Mouse (Mus musculus) left cerebral cortex, adult 11 months (tissue): ENCODE measurements around the gene Lefty2.
A peak's percentile ranks its signal among the peaks of the same experiment; 100 is the strongest.

Source experiments
- DNase-seq: peaks from one replicate; pipeline ENCODE4 v3.0.0; 2022; ENCODE audit warnings: low spot score

Gene Lefty2

GRCm38 (mm10) chr1:180892808-180893207 is at the start of gene Lefty2:
Lefty2 (plus strand) TSS chr1:180893108.
- no peak for DNase-seq

GRCm38 (mm10) chr1:180848114-180848510 is 44.8 kb upstream of the Lefty2 start:
- peak; percentile 72 for DNase-seq

GRCm38 (mm10) chr1:180848511-180849241 is 44.2 kb upstream of the Lefty2 start:
- peak; percentile 51 for DNase-seq

- no peak for DNase-seq
Measured at GRCm38 (mm10) chr1:180849701-180850301, 43.1 kb upstream of the Lefty2 start.

GRCm38 (mm10) chr1:180850316-180851270 is 42.3 kb upstream of the Lefty2 start, which contains the start of gene Sde2:
Sde2 (plus strand) TSS chr1:180851127.
- peak; percentile 100 for DNase-seq

GRCm38 (mm10) chr1:180858763-180859162 is 34.1 kb upstream of the Lefty2 start:
- DNase-seq = no peak

- DNase-seq = no peak
Measured at GRCm38 (mm10) chr1:180860030-180860429, 32.9 kb upstream of the Lefty2 start.

GRCm38 (mm10) chr1:180863606-180864005 is 29.3 kb upstream of the Lefty2 start:
- DNase-seq = no peak

GRCm38 (mm10) chr1:180866001-180866400 is 26.9 kb upstream of the Lefty2 start:
- DNase-seq = no peak

GRCm38 (mm10) chr1:180870122-180870650 is 22.7 kb upstream of the Lefty2 start:
- DNase-seq = no peak

GRCm38 (mm10) chr1:180873861-180874484 is 18.9 kb upstream of the Lefty2 start:
- no peak for DNase-seq

GRCm38 (mm10) chr1:180874615-180875014 is 18.3 kb upstream of the Lefty2 start:
- no peak for DNase-seq

GRCm38 (mm10) chr1:180875126-180875525 is 17.8 kb upstream of the Lefty2 start:
- DNase-seq = no peak

GRCm38 (mm10) chr1:180877466-180877865 is 15.4 kb upstream of the Lefty2 start:
- DNase-seq = no peak

GRCm38 (mm10) chr1:180881768-180882167 is 11.1 kb upstream of the Lefty2 start:
- no peak for DNase-seq

GRCm38 (mm10) chr1:180883731-180884130 is 9.2 kb upstream of the Lefty2 start:
- no peak for DNase-seq

GRCm38 (mm10) chr1:180884484-180884883 is 8.4 kb upstream of the Lefty2 start:
- DNase-seq = no peak

GRCm38 (mm10) chr1:180888556-180889042 is 4.3 kb upstream of the Lefty2 start:
- DNase-seq = no peak

- no peak for DNase-seq
Measured at GRCm38 (mm10) chr1:180889172-180889571, 3.7 kb upstream of the Lefty2 start.

- no peak for DNase-seq
Measured at GRCm38 (mm10) chr1:180889841-180890240, 3.1 kb upstream of the Lefty2 start.
